Mouse (Mus musculus) right cerebral cortex, postnatal 25 days (tissue): ENCODE data around the gene Pard6b.

Source experiments
- DNase-seq: peaks from one replicate; pipeline ENCODE4 v3.0.0; 2022

Pard6b gene

GRCm38 (mm10) chr2:168063712-168064111 lies 17.1 kb upstream of the Pard6b start:
- no peak for DNase-seq

GRCm38 (mm10) chr2:168065511-168065910 lies 15.3 kb upstream of the Pard6b start:
- no peak for DNase-seq

- DNase-seq = no peak
These were observed 14.0 kb upstream of the Pard6b start for GRCm38 (mm10) chr2:168066783-168067182.

GRCm38 (mm10) chr2:168070425-168070824 lies 10.4 kb upstream of the Pard6b start:
- no peak for DNase-seq

- DNase-seq = peak; percentile 45
These were observed 8.2 kb upstream of the Pard6b start for GRCm38 (mm10) chr2:168072436-168073131.

GRCm38 (mm10) chr2:168073722-168074121 lies 7.1 kb upstream of the Pard6b start:
- no peak for DNase-seq

GRCm38 (mm10) chr2:168074457-168074856 lies 6.3 kb upstream of the Pard6b start:
- DNase-seq = no peak

GRCm38 (mm10) chr2:168076840-168077576 lies 3.8 kb upstream of the Pard6b start:
- DNase-seq = no peak

- DNase-seq = no peak
These were observed 2.5 kb upstream of the Pard6b start for GRCm38 (mm10) chr2:168078107-168078830.

- DNase-seq = peak; percentile 32
These were observed 612 bp downstream of the Pard6b start for GRCm38 (mm10) chr2:168081299-168081932.

GRCm38 (mm10) chr2:168081933-168082306 lies 1.1 kb downstream of the Pard6b start:
- no peak for DNase-seq

GRCm38 (mm10) chr2:168083593-168083992 lies 2.8 kb downstream of the Pard6b start:
- DNase-seq = no peak

- no peak for DNase-seq
These were observed 3.4 kb downstream of the Pard6b start for GRCm38 (mm10) chr2:168084228-168084627.

GRCm38 (mm10) chr2:168085621-168086265 lies 4.9 kb downstream of the Pard6b start:
- no peak for DNase-seq

- DNase-seq = no peak
These were observed 5.5 kb downstream of the Pard6b start for GRCm38 (mm10) chr2:168086318-168086717.

- DNase-seq = no peak
These were observed 6.0 kb downstream of the Pard6b start for GRCm38 (mm10) chr2:168086839-168087238.

GRCm38 (mm10) chr2:168091560-168091959 lies 10.8 kb downstream of the Pard6b start:
- no peak for DNase-seq

- DNase-seq = no peak
These were observed 12.3 kb downstream of the Pard6b start for GRCm38 (mm10) chr2:168093077-168093476.

- no peak for DNase-seq
These were observed 14.3 kb downstream of the Pard6b start for GRCm38 (mm10) chr2:168095077-168095476.

GRCm38 (mm10) chr2:168096487-168096886 lies 15.7 kb downstream of the Pard6b start:
- DNase-seq = no peak

- DNase-seq = peak; percentile 61
These were observed 17.2 kb downstream of the Pard6b start for GRCm38 (mm10) chr2:168098040-168098439.

GRCm38 (mm10) chr2:168100008-168100407 lies 19.2 kb downstream of the Pard6b start:
- no peak for DNase-seq

- DNase-seq = no peak
These were observed 21.0 kb downstream of the Pard6b start for GRCm38 (mm10) chr2:168101805-168102204.
